Mouse (Mus musculus) thymus, adult 18-20 months (tissue): ENCODE measurements around the gene Cpt1a.

Experiments
- DNase-seq, 2 experiments: peaks; one replicate each; pipeline ENCODE4 v3.0.0; 2022; ENCODE audit warnings: mixed read lengths in 2 of 2

The Cpt1a gene

DNA sequence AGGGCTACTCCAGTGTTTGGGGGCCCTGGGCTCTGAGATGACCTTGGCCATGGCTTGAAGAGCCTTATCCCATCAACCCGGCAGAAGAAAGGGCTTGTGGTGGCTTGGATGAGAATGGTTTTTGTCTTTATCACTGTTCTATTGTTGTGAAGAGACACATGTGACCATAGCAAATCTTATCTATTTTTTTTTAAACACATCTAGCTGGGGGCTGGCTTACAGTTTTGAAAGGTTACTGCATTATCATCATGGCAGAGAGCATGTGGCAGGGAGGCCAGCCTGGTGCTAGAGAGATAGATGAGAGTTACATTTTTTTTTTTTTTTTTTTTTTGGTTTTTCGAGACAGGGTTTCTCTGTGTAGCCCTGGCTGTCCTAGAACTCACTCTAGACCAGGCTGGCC lies 109.8 kb downstream of the Cpt1a start:
- no peak for DNase-seq

DNA sequence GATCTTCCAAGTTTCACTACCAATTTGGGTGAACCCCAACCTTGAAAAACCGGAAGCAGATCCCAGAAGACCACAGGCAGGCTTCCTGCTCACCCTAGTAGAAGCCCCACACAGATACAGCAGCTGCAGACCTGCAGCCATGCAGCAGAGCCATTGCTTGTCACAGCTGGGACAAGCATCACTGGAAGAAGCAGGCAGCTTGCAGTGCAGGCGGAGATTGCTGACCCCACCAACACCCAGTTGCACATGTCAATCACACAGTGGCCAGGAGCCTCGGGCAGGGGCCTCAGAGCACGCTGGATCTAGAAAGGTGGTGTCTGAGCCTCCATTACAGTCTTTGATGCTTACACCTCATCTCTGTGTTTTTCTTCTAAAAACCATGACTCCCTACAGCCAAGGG lies 112.0 kb downstream of the Cpt1a start:
- DNase-seq, result no peak

DNA sequence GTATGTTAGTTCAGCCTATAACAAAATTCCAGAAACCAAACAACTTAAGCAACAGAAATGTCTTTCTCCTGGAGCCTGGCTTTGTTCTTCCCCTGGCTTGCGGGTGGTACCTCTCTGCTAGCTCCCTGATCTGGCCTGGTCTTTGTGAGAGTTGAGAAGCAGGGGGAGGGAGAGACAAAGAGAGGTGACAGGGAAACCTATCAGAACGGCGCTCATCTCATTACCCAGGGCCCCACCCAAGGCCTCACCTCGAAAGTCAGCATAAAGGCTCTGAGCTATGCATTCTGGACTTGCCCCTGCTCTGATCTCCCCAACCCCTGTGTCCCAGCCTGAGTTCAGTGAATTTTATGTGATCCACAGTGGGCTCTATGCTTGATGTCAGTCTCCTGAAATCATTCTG lies 112.5 kb downstream of the Cpt1a start:
- DNase-seq, result no peak
